Mouse (Mus musculus) CH12.LX (cell line): ENCODE results near the gene Espl1. TPM values are rescaled to one million over a fixed set of nuclear protein-coding genes. Genes with fewer than 3 reads are reported as not detected.
A peak's percentile ranks its signal among the peaks of the same experiment; 100 is the strongest.

Experiments used
- DNase-seq: peaks from one replicate; pipeline ENCODE4 v3.0.0-alpha.2; 2013; ENCODE audit errors: extremely low read depth
- H3K27ac ChIP-seq: 2 replicates; pipeline ENCODE4 v1.5.1; 2012; ENCODE audit warnings: low read depth, mild to moderate bottlenecking, control low read depth, moderate library complexity; ENCODE audit not compliant: insufficient read depth
- H3K27me3 ChIP-seq: replicated peaks from 2 replicates; pipeline ENCODE3; 2012; ENCODE audit warnings: inconsistent platforms
- H3K36me3 ChIP-seq, 2 experiments: replicated peaks in 1 of 2; 2 replicates each; pipeline versions ENCODE3 to v1.6.1; 2012; ENCODE audit warnings: inconsistent platforms in 1 of 2, low read length in 1 of 2, mild to moderate bottlenecking in 1 of 2, mixed read lengths in 1 of 2, moderate library complexity in 1 of 2; ENCODE audit not compliant: control insufficient read depth in 1 of 2, insufficient read depth in 1 of 2
- H3K4me1 ChIP-seq, 2 experiments: 2 replicates each; pipeline ENCODE4 v1.6.1; 2012; ENCODE audit warnings: inconsistent platforms in 1 of 2, moderate library complexity in 1 of 2; ENCODE audit not compliant: insufficient read depth in 2 of 2, control insufficient read depth in 1 of 2
- H3K4me2 ChIP-seq: 2 replicates; pipeline ENCODE4 v1.6.1; 2012; ENCODE audit warnings: low read depth, mild to moderate bottlenecking, control low read depth; ENCODE audit not compliant: poor library complexity, insufficient read depth, severe bottlenecking
- H3K4me3 ChIP-seq, 3 experiments: fragments of 150-350 bp in 1 of 3; sonication (generic) in 1 of 3; replicated peaks in 1 of 3; 2 replicates each; pipeline versions ENCODE3 to v1.5.1; 2011 to 2012; ENCODE audit warnings: low read depth in 2 of 3, low read length in 2 of 3, mild to moderate bottlenecking in 2 of 3, moderate library complexity in 2 of 3, control low read depth in 1 of 3, improper control_type of control experiment in 1 of 3, inconsistent platforms in 1 of 3, mixed read lengths in 1 of 3; ENCODE audit not compliant: poor library complexity in 1 of 3
- H3K79me2 ChIP-seq: replicated peaks from 2 replicates; pipeline ENCODE4 v1.6.1; 2012; ENCODE audit warnings: mild to moderate bottlenecking, moderate library complexity; ENCODE audit not compliant: control insufficient read depth, poor library complexity, insufficient read depth, severe bottlenecking; ENCODE audit errors: extremely low read depth
- H3K9ac ChIP-seq: 2 replicates; pipeline ENCODE4 v1.6.1; 2012; ENCODE audit warnings: low read depth, mild to moderate bottlenecking, control low read depth, moderate library complexity; ENCODE audit not compliant: insufficient read depth
- H3K9me3 ChIP-seq: replicated peaks from 2 replicates; pipeline ENCODE3; 2012; ENCODE audit warnings: low read length, inconsistent platforms, mixed read lengths
- CTCF ChIP-seq, 2 experiments: IDR thresholded peaks in 1 of 2; conservative IDR thresholded peaks in 1 of 2; 2 replicates each; pipeline ENCODE4 v1.5.1; 2011 to 2012; ENCODE audit warnings: low read depth in 2 of 2, low read length in 2 of 2, improper control_type of control experiment in 1 of 2, inconsistent platforms in 1 of 2, mild to moderate bottlenecking in 1 of 2, moderate library complexity in 1 of 2
- ELF1 ChIP-seq: IDR thresholded peaks from 2 replicates; pipeline ENCODE4 v1.6.1; 2014; ENCODE audit warnings: low read depth, mild to moderate bottlenecking, inconsistent platforms, low read length, improper control_type of control experiment
- EP300 ChIP-seq: IDR thresholded peaks from 2 replicates; pipeline ENCODE4 v1.6.1; 2011; ENCODE audit warnings: low read length, improper control_type of control experiment
- GABPA ChIP-seq: IDR thresholded peaks from 2 replicates; pipeline ENCODE4 v1.6.1; 2012; ENCODE audit warnings: low read depth, low read length, improper control_type of control experiment, inconsistent platforms; ENCODE audit not compliant: insufficient replicate concordance
- HCFC1 ChIP-seq: IDR thresholded peaks from 2 replicates; pipeline ENCODE4 v1.6.1; 2012; ENCODE audit warnings: low read depth, mild to moderate bottlenecking, inconsistent platforms, low read length, improper control_type of control experiment
- IRF4 ChIP-seq: IDR thresholded peaks from 2 replicates; pipeline ENCODE4 v1.6.1; 2014; ENCODE audit warnings: low read depth, mild to moderate bottlenecking, inconsistent platforms, low read length, improper control_type of control experiment
- KAT2A ChIP-seq: IDR thresholded peaks from 2 replicates; pipeline ENCODE4 v1.6.1; 2012; ENCODE audit warnings: low read length, improper control_type of control experiment, inconsistent platforms; ENCODE audit not compliant: insufficient replicate concordance
- MAX ChIP-seq: IDR thresholded peaks from 2 replicates; pipeline ENCODE4 v1.6.1; 2011; ENCODE audit warnings: low read length, improper control_type of control experiment
- MEF2A ChIP-seq: IDR thresholded peaks from 2 replicates; pipeline ENCODE4 v1.6.1; 2014; ENCODE audit warnings: low read depth, mild to moderate bottlenecking, inconsistent platforms, low read length, improper control_type of control experiment, borderline replicate concordance
- MYC ChIP-seq: IDR thresholded peaks from 2 replicates; pipeline ENCODE4 v1.6.1; 2011; ENCODE audit warnings: low read depth, mild to moderate bottlenecking, improper control_type of control experiment, low read length
- NELFE ChIP-seq: IDR thresholded peaks from 2 replicates; pipeline ENCODE4 v1.6.1; 2011; ENCODE audit warnings: low read depth, low read length, improper control_type of control experiment
- PAX5 ChIP-seq: IDR thresholded peaks from 2 replicates; pipeline ENCODE4 v1.6.1; 2012; ENCODE audit warnings: low read length, inconsistent platforms, mixed read lengths
- RAD21 ChIP-seq: IDR thresholded peaks from 2 replicates; pipeline ENCODE4 v1.6.1; 2011; ENCODE audit warnings: low read depth, mild to moderate bottlenecking, low read length, improper control_type of control experiment, moderate library complexity
- RCOR1 ChIP-seq: conservative IDR thresholded peaks from 2 replicates; pipeline ENCODE4 v1.6.1; 2012; ENCODE audit warnings: low read depth, mild to moderate bottlenecking, inconsistent platforms, low read length, improper control_type of control experiment
- TBP ChIP-seq: conservative IDR thresholded peaks from 2 replicates; pipeline ENCODE4 v1.6.1; 2011; ENCODE audit warnings: low read depth, low read length, improper control_type of control experiment
- UBTF ChIP-seq: IDR thresholded peaks from 2 replicates; pipeline ENCODE4 v1.6.1; 2012; ENCODE audit warnings: low read depth, mild to moderate bottlenecking, inconsistent platforms, low read length, improper control_type of control experiment, moderate library complexity
- USF1 ChIP-seq: IDR thresholded peaks from 2 replicates; pipeline ENCODE4 v1.6.1; 2014; ENCODE audit warnings: low read depth, mild to moderate bottlenecking, inconsistent platforms, low read length, improper control_type of control experiment
- dilution Hi-C: fragments of 300-500 bp; cut with MboI; formaldehyde crosslinking; loops from 2 replicates; pipeline ENCODE4 v1.14.3; 2020; ENCODE audit warnings: low sequenced_read_pairs; ENCODE audit not compliant: extremely low pct_unique_long_range_greater_than_20kb, extremely low pct_ligation_motif_present
- in situ Hi-C: fragments of 300-500 bp; cut with MboI; formaldehyde crosslinking; loops from 3 replicates; pipeline ENCODE4 v1.14.3; 2019; ENCODE audit warnings: low sequenced_read_pairs, low pct_ligation_motif_present, low pct_unique_long_range_greater_than_20kb, mixed read lengths
- polyA plus RNA-seq: library from polyadenylated mRNA; unstranded; fragments of >175 nt; gene quantifications from 2 replicates; pipeline ENCODE4 v1.2.1, GENCODE M21; 2012; ENCODE audit warnings: low read depth; ENCODE audit not compliant: insufficient read length
- total RNA-seq, 2 experiments: library from RNA; depleted of rRNA; stranded (reverse); fragments of 300-350 nt in 1 of 2; fragments of >200 nt in 1 of 2; gene quantifications; 2 replicates each; pipeline ENCODE4 v1.2.3; 2012 to 2014

Espl1 gene
- total and polyA plus RNA-seq, 3 experiments: 41.3 to 80.7 (median 51.0) TPM

DNA sequence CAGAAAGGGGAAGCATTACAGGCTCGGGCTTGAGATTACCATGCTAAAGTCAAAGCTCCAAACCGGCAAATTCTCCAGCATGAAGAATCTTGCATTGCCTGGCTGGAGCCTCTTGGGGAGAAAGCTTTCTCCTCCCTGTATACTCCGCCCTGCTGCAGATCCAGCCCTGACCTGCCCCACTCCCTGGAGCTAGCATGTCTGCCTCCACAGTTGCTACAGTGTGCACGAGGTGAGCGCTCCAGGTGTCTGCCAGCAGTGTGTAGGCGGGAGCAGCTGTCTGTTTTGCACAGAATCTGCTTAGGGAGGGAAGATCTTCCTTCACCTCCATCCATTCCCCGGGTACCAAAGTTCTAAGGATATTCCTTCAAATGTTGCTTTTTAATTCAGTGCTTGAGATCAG is 33.5 kb upstream of the Espl1 start:
- no peak overlapping the region for H3K4me3 ChIP-seq
- dilution Hi-C loops: no loop called here
- H3K79me2 ChIP-seq: no peaks in the 10 kb centered on the region
- DNase-seq: no peak
- H3K36me3 ChIP-seq: no peaks in the 10 kb centered on the region
- H3K9ac ChIP-seq: no peak overlapping the region
- TF ChIP-seq ELF1 (no peak), MAX (no peak), RAD21 (no peak), GABPA (no peak), RCOR1 (no peak), NELFE (no peak), TBP (no peak), HCFC1 (no peak), USF1 (no peak), PAX5 (no peak), MYC (no peak), EP300 (no peak), KAT2A (no peak), MEF2A (no peak)
- H3K27me3 ChIP-seq: peaks cover 66% of the 10 kb centered on the region
- peak overlapping the region; percentile 16; the same call in 1 of the 2 replicates for H3K4me2 ChIP-seq
- H3K9me3 ChIP-seq: no peaks in the 10 kb centered on the region
- peaks cover 18 to 31% of the 10 kb centered on the region in 2 experiments for H3K4me1 ChIP-seq
- in situ Hi-C loops: no loop called here
- H3K27ac ChIP-seq: no peak overlapping the region

DNA sequence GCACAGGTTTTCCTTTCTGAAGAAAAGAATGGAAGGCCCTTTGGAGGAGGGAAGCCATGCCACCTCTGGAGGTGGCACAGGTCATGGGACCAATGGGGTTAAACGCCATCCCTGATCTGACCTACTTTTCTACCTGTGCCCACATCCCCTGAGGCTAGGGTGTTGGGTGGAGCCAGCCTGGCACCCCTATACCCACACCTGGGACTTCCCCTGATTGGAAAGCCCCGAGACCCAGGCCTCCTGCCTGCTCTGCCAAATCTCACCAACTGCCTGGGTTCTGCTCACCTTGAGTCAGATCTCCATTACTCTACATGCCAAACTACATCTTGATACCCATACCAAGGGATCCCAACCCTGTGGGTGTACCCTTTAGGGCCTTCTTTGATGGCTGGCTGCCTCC is 33.0 kb upstream of the Espl1 start:
- H3K4me3 ChIP-seq: no peak overlapping the region
- H3K9me3 ChIP-seq: no peaks in the 10 kb centered on the region
- no peak overlapping the region for H3K4me2 ChIP-seq
- no peak for TF ChIP-seq CTCF (conservative IDR thresholded peaks at IDR 0.05 in 1 of 2, IDR thresholded peaks at IDR 0.05 in 1 of 2; ENCODE audit: low read depth in 2 of 2, low read length in 2 of 2)
- TF ChIP-seq IRF4: no peak
- TF ChIP-seq MYC: no peak
- no peak for TF ChIP-seq UBTF
- TF ChIP-seq EP300: no peak
- H3K9ac ChIP-seq: no peak overlapping the region
- H3K4me1 ChIP-seq: peaks cover 13 to 27% of the 10 kb centered on the region in 2 experiments; a peak in 3 of 4 replicates
- no peak overlapping the region for H3K27ac ChIP-seq
- in situ Hi-C loops (no loop called here), dilution Hi-C loops (no loop called here)
- no peaks in the 10 kb centered on the region for H3K36me3 ChIP-seq
- no peak for DNase-seq
- no peaks in the 10 kb centered on the region for H3K79me2 ChIP-seq
- H3K27me3 ChIP-seq: peaks cover 62% of the 10 kb centered on the region
